Mouse (Mus musculus): ENCODE data around the gene Gpam.

The Gpam gene

GRCm38 (mm10) chr19:55103081-55103830, 23.8 kb downstream of the Gpam start:
- DNase-seq (ENCODE audit: low read depth, low spot score): peak; percentile 18

DNA sequence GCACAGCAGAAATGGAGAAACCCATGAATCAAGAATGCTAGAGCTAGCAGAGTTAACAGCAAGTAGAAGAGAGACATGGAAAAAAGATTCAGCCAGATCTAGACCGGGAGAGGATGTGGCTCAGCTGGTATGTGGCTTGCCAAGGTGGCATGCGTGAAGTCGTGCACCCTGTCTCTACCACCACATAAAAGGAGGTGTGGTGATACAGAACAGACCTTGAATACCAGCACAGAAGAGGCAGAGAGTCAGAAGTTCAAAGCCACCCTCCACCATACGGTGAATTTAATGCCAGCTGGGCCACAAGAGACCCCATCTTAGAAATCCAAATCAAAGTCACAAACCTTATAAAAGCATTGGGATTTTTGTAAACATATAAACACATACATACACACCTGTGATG, 25.4 kb downstream of the Gpam start:
- DNase-seq (ENCODE audit: low read depth, low spot score): no peak

- no peak for DNase-seq (ENCODE audit: low read depth, low spot score)
These were observed 26.6 kb downstream of the Gpam start for GRCm38 (mm10) chr19:55100227-55101140.

GRCm38 (mm10) chr19:55099184-55100160, 27.6 kb downstream of the Gpam start:
- DNase-seq (ENCODE audit: low read depth, low spot score): peak; percentile 74

DNA sequence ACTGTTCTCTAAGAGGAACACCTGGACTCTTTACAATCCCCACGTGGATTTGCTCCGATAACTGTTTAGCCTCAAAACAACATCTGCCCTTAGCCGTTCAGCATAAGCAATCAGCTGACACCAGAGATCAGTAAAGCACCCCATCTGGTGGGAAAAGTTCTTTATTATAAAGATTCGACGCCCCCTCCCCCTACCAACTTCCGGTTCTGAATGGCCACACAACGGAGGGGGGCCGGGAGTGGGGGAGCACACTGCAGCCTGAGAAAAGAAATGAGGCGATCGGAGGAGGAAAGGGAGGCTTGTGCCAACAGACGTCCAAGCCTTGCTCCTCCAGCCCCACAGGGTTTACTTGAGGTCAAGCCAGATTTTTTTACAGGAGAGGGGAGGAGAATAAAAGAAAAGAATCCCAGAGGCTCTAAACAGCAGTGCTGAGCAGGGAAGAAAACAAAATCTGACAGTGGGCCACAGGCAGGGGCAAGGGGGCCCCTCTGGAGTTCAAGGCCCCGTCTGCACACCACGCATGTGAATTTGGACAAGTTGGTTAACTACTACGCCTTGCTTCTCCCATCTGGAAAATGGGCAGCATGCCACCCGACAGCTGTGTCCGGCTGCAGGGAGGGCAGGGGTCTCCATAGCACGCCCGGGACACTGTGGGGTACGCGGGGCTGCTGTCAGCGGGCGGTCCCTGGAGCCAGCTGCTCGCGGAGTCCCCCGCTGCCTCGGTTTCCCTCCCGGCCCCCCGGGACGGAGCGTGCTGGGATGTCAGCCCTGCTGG, 28.4 kb downstream of the Gpam start:
- DNase-seq (ENCODE audit: low read depth, low spot score): peak; percentile 56

DNA sequence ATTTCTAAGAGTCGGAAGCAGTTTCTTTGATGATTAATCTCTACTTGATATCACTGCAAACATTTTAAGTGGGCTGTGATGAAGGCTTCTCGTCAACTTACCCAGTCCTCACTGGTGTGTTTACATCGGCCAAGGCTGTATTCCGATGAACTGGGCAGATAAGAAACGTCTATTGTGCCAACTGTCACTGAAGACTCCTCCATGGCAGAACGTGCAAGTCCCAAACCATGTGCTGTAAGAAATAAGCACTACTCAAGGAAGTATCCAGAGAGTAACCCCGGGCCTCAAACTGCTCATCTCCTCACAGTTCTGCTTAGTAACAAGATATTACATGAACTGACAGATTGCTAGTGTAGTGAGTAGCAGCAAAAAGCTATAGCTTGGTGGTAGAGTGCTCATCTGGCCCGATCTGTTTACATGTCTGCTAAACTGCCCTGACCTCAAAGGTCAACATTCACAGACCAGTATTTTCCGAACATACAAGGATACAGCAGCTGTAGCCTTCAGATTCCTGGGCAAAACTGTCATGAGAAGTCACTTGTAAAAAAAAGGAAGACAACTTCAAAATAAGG, 29.6 kb downstream of the Gpam start:
- no peak for DNase-seq (ENCODE audit: low read depth, low spot score)

GRCm38 (mm10) chr19:55096666-55097065, 30.4 kb downstream of the Gpam start:
- no peak for DNase-seq (ENCODE audit: low read depth, low spot score)

- DNase-seq (ENCODE audit: low read depth, low spot score): no peak
These were observed 31.5 kb downstream of the Gpam start for GRCm38 (mm10) chr19:55095547-55095946.

DNA sequence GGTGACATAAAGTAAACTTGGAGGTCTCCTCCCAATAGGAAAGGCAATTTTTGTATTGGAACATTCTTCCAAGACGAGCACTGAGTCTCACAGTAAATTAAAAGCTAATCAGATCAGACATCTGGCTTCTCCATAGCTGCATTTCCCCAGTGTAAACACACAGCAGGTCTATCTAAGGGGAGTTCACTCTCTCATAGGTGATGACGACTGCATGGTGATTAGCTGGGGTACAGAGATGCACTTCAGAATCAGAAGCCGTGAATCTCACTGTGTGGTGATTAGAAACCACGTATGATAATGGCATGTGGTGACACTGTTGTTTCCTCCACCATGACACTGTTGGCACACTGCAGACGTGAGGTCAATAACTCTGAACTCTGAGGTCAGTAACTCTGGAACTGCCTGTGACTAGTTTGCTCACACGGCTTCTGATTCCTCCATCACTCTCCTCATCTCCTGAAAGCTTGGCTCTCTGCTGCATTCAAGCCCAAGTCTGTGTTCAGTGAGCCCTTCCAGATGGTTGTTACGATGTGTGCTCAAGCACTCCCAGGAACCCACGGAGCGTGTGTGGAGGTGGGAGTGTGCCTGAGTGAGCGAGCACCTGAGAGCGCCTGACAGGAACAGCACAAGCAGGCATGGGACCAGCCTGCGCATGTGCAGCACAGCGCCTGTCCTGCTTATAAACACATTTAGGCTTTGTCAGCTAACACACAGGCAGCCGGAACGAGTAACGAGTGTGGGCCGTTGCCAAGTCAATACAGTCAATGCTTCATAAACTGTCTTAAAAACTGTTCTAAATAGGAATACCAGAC, 35.2 kb downstream of the Gpam start:
- DNase-seq (ENCODE audit: low read depth, low spot score): no peak

GRCm38 (mm10) chr19:55090885-55091284, 36.2 kb downstream of the Gpam start:
- no peak for DNase-seq (ENCODE audit: low read depth, low spot score)

- DNase-seq (ENCODE audit: low read depth, low spot score): no peak
These were observed 36.9 kb downstream of the Gpam start for GRCm38 (mm10) chr19:55090142-55090541.

GRCm38 (mm10) chr19:55087776-55088175, 39.3 kb downstream of the Gpam start:
- no peak for DNase-seq (ENCODE audit: low read depth, low spot score)

DNA sequence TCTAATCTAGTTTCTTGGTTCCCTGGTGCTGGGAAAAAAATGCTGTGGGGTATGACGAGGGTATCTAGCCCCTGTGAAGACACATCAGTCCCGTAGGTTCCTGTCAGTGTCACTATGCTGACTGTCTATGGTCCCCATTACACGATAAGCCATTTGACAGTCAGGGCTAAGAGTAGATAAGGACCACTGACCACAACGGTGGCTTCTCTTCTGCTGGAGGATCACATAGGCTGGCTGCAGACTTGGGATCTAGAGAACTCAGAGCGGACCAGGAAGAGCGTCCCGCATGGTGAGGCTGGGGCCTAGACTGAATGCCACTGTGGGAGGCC, 41.2 kb downstream of the Gpam start:
- DNase-seq (ENCODE audit: low read depth, low spot score): no peak

GRCm38 (mm10) chr19:55084971-55085856, 41.8 kb downstream of the Gpam start:
- DNase-seq (ENCODE audit: low read depth, low spot score): no peak

GRCm38 (mm10) chr19:55076822-55077221, 50.2 kb downstream of the Gpam start:
- no peak for DNase-seq (ENCODE audit: low read depth, low spot score)

DNA sequence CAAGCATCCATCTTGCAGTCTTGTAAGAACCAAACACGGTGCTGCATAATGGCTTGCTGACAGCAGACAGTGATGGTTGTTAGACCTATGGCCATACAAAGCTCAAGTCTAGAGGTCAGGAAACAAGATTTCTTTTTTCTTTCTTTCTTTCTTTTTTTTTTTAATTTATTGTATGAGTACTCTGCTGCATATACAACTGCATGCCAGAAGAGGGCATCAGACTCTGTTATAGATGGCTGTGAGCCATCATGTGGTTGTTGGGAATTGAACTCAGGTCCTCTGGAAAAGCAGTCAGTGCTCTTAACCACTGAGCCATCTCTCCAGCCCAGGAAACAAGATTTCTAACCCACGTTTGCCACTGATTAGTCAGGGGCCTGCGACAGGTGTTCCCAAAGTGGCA, 54.0 kb downstream of the Gpam start:
- peak; percentile 33 for DNase-seq (ENCODE audit: low read depth, low spot score)

DNA sequence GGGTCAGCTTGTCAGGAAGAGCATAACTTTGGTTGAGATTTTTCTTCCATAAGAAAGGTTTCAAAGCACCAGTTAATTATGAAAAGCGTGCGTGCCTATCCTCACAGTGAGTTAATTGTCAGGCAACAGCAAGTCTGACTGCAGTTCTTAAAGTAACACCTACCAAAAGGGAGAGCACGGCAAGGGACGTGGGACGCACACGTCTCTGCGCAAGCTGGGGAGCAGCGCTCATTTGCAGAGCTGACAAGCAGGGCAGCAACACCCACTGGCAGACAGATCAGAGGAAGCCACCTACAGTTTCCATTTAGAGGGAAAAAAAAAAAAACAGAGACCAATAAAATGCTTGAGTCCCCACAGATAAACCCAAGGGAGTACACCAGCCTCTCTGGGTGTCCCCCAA, 58.0 kb downstream of the Gpam start:
- DNase-seq (ENCODE audit: low read depth, low spot score): no peak

GRCm38 (mm10) chr19:55063272-55063671, 63.8 kb downstream of the Gpam start:
- peak; percentile 66 for DNase-seq (ENCODE audit: low read depth, low spot score)

DNA sequence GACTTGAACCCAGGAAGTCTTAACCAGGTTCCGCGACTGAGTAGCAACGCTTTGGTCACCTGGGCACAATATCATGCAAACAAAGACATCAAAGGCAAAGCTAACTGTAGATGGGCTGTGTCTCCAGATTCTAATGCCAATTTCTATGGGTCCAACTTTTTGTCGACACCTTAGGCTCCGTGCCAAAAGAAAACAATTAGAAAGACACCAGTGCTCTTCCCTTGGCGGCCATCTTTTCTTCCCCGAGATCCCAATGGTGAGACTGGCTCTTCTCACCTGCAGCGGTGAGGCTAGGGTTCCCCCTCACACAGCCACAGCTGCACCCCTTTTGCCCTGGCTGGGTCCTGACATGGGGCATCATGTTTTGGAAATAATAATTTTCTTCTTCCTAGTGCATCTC, 64.5 kb downstream of the Gpam start:
- no peak for DNase-seq (ENCODE audit: low read depth, low spot score)
